In the genomic region with DNA sequence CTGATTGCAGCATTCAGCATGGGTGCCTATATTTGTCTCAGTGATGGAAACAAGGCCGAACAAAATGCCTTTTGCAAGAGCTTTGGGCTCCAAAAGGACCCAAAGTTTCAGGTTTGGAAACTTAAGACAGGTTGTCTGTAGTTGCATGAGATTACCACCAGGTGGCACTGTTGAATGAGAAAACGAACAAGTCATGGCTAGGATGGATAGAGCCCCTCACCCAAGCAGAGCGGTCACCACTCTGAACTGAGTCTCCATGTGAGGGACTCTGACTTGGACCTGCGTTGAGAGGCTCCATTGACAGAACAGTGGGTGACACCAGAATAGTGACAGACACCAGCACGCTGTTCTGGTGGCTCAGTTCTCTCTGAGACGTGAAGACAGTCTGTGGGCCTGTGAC, we compare ENCODE assay signal across 9 mouse cellular contexts. TPM values are rescaled to one million over a fixed set of nuclear protein-coding genes. Genes with fewer than 3 reads are reported as not detected.
A peak's percentile ranks its signal among the peaks of the same experiment; 100 is the strongest.
DNase-seq lines count a peak whose midpoint lies in the region; ATAC-seq and TF ChIP-seq lines count a peak whose summit lies in the region.
"Had no signal": no experiment of that assay in that cellular context is flagged by ENCODE, and none has a peak within 500 bp of the region (broad histone marks: within the 10 kb centered on the region; RNA-seq: fewer than 3 reads in every experiment).

No protein-coding gene starts in this region.

- no peak for ATAC-seq in CD4-positive, CD25-positive, alpha-beta regulatory T cell, adult 4 months
- peak; percentile 69 for ATAC-seq in heart, embryonic 11.5 days (replicated peaks; ENCODE audit: insufficient number of reproducible peaks, low FRiP score, low TSS enrichment)
- ATAC-seq in midbrain, embryonic 13.5 days, result peak; percentile 64

- H3K27me3 ChIP-seq in spleen, adult 2 months (ENCODE audit: control insufficient read depth, insufficient read depth, low read length), result no peaks in the 10 kb centered on the region
- H3K27me3 ChIP-seq in heart, embryonic 11.5 days (ENCODE audit: control insufficient read depth, insufficient read depth, low read length), result no peaks in the 10 kb centered on the region
- H3K27me3 ChIP-seq in midbrain, embryonic 13.5 days, result no peaks in the 10 kb centered on the region

- no peaks in the 10 kb centered on the region for H3K4me1 ChIP-seq in spleen, adult 2 months (ENCODE audit: control insufficient read depth, insufficient read depth, insufficient read length)
- H3K4me1 ChIP-seq in heart, embryonic 11.5 days (ENCODE audit: control insufficient read depth, insufficient read depth, low read length), result peaks cover 30% of the 10 kb centered on the region
- peaks cover 27% of the 10 kb centered on the region for H3K4me1 ChIP-seq in midbrain, embryonic 13.5 days (replicated peaks)

- TF ChIP-seq CTCF in spleen, adult 2 months (IDR thresholded peaks at IDR 0.05; ENCODE audit: extremely low read depth, insufficient read depth, insufficient read length, insufficient replicate concordance), result peak; percentile 33; the same call in 1 of the 2 replicates

- H3K9me3 ChIP-seq in heart, embryonic 11.5 days (replicated peaks; ENCODE audit: control insufficient read depth, low read length), result no peaks in the 10 kb centered on the region
- H3K9me3 ChIP-seq in midbrain, embryonic 13.5 days, result no peaks in the 10 kb centered on the region

- H3K9ac ChIP-seq in heart, embryonic 11.5 days (ENCODE audit: low read depth, low read length), result no peak overlapping the region
- H3K9ac ChIP-seq in midbrain, embryonic 13.5 days (replicated peaks), result no peak overlapping the region

- WGBS in spleen, adult 2 months, result 52% methylated on average over 6 of the region's 6 CpGs
- 24% methylated on average over 6 of the region's 6 CpGs for WGBS in heart, embryonic 11.5 days (ENCODE audit: insufficient replicate concordance)
- WGBS in midbrain, embryonic 13.5 days, result 50% methylated on average over 6 of the region's 6 CpGs

- H3K36me3 ChIP-seq in spleen, adult 2 months (ENCODE audit: control insufficient read depth, insufficient read depth, low read length), result no peaks in the 10 kb centered on the region
- H3K36me3 ChIP-seq in heart, embryonic 11.5 days (ENCODE audit: control insufficient read depth, insufficient read depth, low read length), result no peaks in the 10 kb centered on the region
- no peaks in the 10 kb centered on the region for H3K36me3 ChIP-seq in midbrain, embryonic 13.5 days

- peak; percentile 64 for DNase-seq in CD4-positive, CD25-positive, alpha-beta regulatory T cell, adult 2 months (ENCODE audit: low read depth, low spot score)
- no peak for DNase-seq in spleen, adult 2 months (ENCODE audit: low read depth in 1 of 2, low spot score in 2 of 2)
- DNase-seq in spleen, postnatal 14 days (ENCODE audit: low spot score in 2 of 2), result no peak
- peak; percentile 61 to 67 for DNase-seq in kidney, postnatal 4 days
- peak; percentile 65 for DNase-seq in thymus, postnatal 25 days

- no peak overlapping the region for H3K4me3 ChIP-seq in spleen, adult 2 months (ENCODE audit: extremely low read depth, insufficient read depth, insufficient read length)
- H3K4me3 ChIP-seq in heart, embryonic 11.5 days (ENCODE audit: low read depth, low read length), result no peak overlapping the region
- H3K4me3 ChIP-seq in midbrain, embryonic 13.5 days (replicated peaks), result no peak overlapping the region

- no peak overlapping the region for H3K4me2 ChIP-seq in heart, embryonic 11.5 days
- H3K4me2 ChIP-seq in midbrain, embryonic 13.5 days (replicated peaks), result no peak overlapping the region

- no peak for TF ChIP-seq POLR2A in spleen, adult 2 months (IDR thresholded peaks at IDR 0.05; ENCODE audit: low read depth, low read length)

- H3K27ac ChIP-seq in spleen, adult 2 months (ENCODE audit: insufficient read depth, low read length), result no peak overlapping the region
- peak overlapping the region; percentile 59 for H3K27ac ChIP-seq in heart, embryonic 11.5 days (ENCODE audit: low read depth, low read length)
- no peak overlapping the region for H3K27ac ChIP-seq in midbrain, embryonic 13.5 days

RNA-seq across cellular contexts. Expression of gene Krtap5-4, which starts 13.2 kb away (rescaled TPM):
- polyA plus RNA-seq in CD4-positive, CD25-positive, alpha-beta regulatory T cell, adult 4 months (2017; shearing (Covaris generic)), result not detected
- not detected in 2 replicates for polyA plus RNA-seq in spleen, adult 2 months (2012; rRNA removed)
- polyA plus RNA-seq in heart, embryonic 11.5 days (2014; fragmentation: Nextera tagmentation; extraction: Ambion mirVana), result 0.26 TPM in 1 of 2 replicates, not detected in the other
- polyA plus RNA-seq in midbrain, embryonic 13.5 days (2015; fragmentation: Nextera tagmentation; extraction: Ambion mirVana), result not detected in 2 replicates
- polyA plus RNA-seq: stomach, embryonic 14.5 days had no signal

RNA-seq across cellular contexts. Expression of gene Krtap5-1, which starts 19.6 kb away (rescaled TPM):
- polyA plus RNA-seq in CD4-positive, CD25-positive, alpha-beta regulatory T cell, adult 4 months (2017; shearing (Covaris generic)), result not detected
- not detected in 2 replicates for polyA plus RNA-seq in spleen, adult 2 months (2012; rRNA removed)
- polyA plus RNA-seq in heart, embryonic 11.5 days (2014; fragmentation: Nextera tagmentation; extraction: Ambion mirVana), result not detected in 2 replicates
- polyA plus RNA-seq in midbrain, embryonic 13.5 days (2015; fragmentation: Nextera tagmentation; extraction: Ambion mirVana), result not detected in 2 replicates
- polyA plus RNA-seq: stomach, embryonic 14.5 days had no signal

RNA-seq across cellular contexts. Expression of gene Gm4559, which starts 42.4 kb away (rescaled TPM):
- polyA plus RNA-seq in CD4-positive, CD25-positive, alpha-beta regulatory T cell, adult 4 months (2017; shearing (Covaris generic)), result not detected
- polyA plus RNA-seq in spleen, adult 2 months (2012; rRNA removed), result not detected in 2 replicates
- not detected in 2 replicates for polyA plus RNA-seq in heart, embryonic 11.5 days (2014; fragmentation: Nextera tagmentation; extraction: Ambion mirVana)
- polyA plus RNA-seq in midbrain, embryonic 13.5 days (2015; fragmentation: Nextera tagmentation; extraction: Ambion mirVana), result not detected in 2 replicates
- polyA plus RNA-seq: stomach, embryonic 14.5 days had no signal

RNA-seq across cellular contexts. Expression of gene Ifitm10, which starts 57.0 kb away (rescaled TPM):
- under 1 TPM in 1 of 2 experiments, not detected in 1; 0.91 TPM for polyA plus RNA-seq in CD4-positive, CD25-positive, alpha-beta regulatory T cell, adult 4 months (2017; shearing (Covaris generic))
- 14.7 and 20.2 TPM in 2 replicates for polyA plus RNA-seq in spleen, adult 2 months (2012; rRNA removed)
- polyA plus RNA-seq in heart, embryonic 11.5 days (2014; fragmentation: Nextera tagmentation; extraction: Ambion mirVana), result 7.6 and 8.3 TPM in 2 replicates
- polyA plus RNA-seq in midbrain, embryonic 13.5 days (2015; fragmentation: Nextera tagmentation; extraction: Ambion mirVana), result 1.9 and 2.3 TPM in 2 replicates

RNA-seq across cellular contexts. Expression of gene Gm2431, which starts 58.4 kb away (rescaled TPM):
- polyA plus RNA-seq in CD4-positive, CD25-positive, alpha-beta regulatory T cell, adult 4 months (2017; shearing (Covaris generic)), result not detected
- not detected in 2 replicates for polyA plus RNA-seq in spleen, adult 2 months (2012; rRNA removed)
- not detected in 2 replicates for polyA plus RNA-seq in heart, embryonic 11.5 days (2014; fragmentation: Nextera tagmentation; extraction: Ambion mirVana)
- not detected in 2 replicates for polyA plus RNA-seq in midbrain, embryonic 13.5 days (2015; fragmentation: Nextera tagmentation; extraction: Ambion mirVana)
- polyA plus RNA-seq: stomach, embryonic 14.5 days had no signal

Comparison
In these comparisons a context has a peak if more than half of its experiments do, and no peak if none do; other contexts are left out.
1. DNase-seq: peak in CD4-positive, CD25-positive, alpha-beta regulatory T cell, adult 2 months (single experiment), kidney, postnatal 4 days (2 of 2) and thymus, postnatal 25 days (single experiment); none in spleen, adult 2 months (0 of 2) and spleen, postnatal 14 days (0 of 2).